Mouse (Mus musculus) heart, embryonic 11.5 days (tissue): Measurements from ENCODE around the gene Mrps24. TPM values are rescaled to one million over a fixed set of nuclear protein-coding genes. Genes with fewer than 3 reads are reported as not detected.

Experiments used
- ATAC-seq: fragments of 200-750 bp; cut with Nextera tagmentation; replicated peaks from 2 replicates; pipeline ENCODE4 v1.8.0; 2017; ENCODE audit warnings: moderate library complexity; ENCODE audit not compliant: insufficient number of reproducible peaks, low FRiP score, low TSS enrichment
- H3K27ac ChIP-seq: fragments of 300-500 bp; sonication (generic); 2 replicates; pipeline ENCODE4 v1.5.1; 2014; ENCODE audit warnings: mild to moderate bottlenecking, low read depth, low read length
- H3K27me3 ChIP-seq: fragments of 300-500 bp; sonication (generic); 2 replicates; pipeline ENCODE4 v1.6.1; 2014; ENCODE audit warnings: mild to moderate bottlenecking, low read length, mixed read lengths; ENCODE audit not compliant: control insufficient read depth, insufficient read depth
- H3K36me3 ChIP-seq: fragments of 300-500 bp; sonication (generic); 2 replicates; pipeline ENCODE4 v1.6.1; 2014; ENCODE audit warnings: mild to moderate bottlenecking, low read length, moderate library complexity, mixed read lengths; ENCODE audit not compliant: control insufficient read depth, insufficient read depth
- H3K4me1 ChIP-seq: fragments of 300-500 bp; sonication (generic); 2 replicates; pipeline ENCODE4 v1.6.1; 2014; ENCODE audit warnings: low read length; ENCODE audit not compliant: control insufficient read depth, insufficient read depth
- H3K4me2 ChIP-seq: fragments of 300-500 bp; sonication (generic); 2 replicates; pipeline ENCODE4 v1.6.1; 2014; ENCODE audit warnings: mild to moderate bottlenecking, moderate library complexity
- H3K4me3 ChIP-seq: fragments of 300-500 bp; sonication (generic); 2 replicates; pipeline ENCODE4 v1.5.1; 2014; ENCODE audit warnings: low read depth, low read length
- H3K9ac ChIP-seq: fragments of 300-500 bp; sonication (generic); 2 replicates; pipeline ENCODE4 v1.6.1; 2014; ENCODE audit warnings: mild to moderate bottlenecking, low read depth, low read length, moderate library complexity
- H3K9me3 ChIP-seq: fragments of 300-500 bp; sonication (generic); replicated peaks from 2 replicates; pipeline ENCODE4 v1.6.1; 2016; ENCODE audit warnings: low read length; ENCODE audit not compliant: control insufficient read depth
- WGBS: fragments of 180-500 bp; shearing (Covaris S2); extraction: QIAGEN DNeasy Blood & Tissue Kit; methylation state at CpG from one replicate; pipeline ENCODE4 v1.1.7; 2014; ENCODE audit not compliant: insufficient replicate concordance; 5-methylcytosine and 5-hydroxymethylcytosine counted together
- polyA plus RNA-seq: library from polyadenylated mRNA; unstranded; fragments of >200 nt; fragmentation: Nextera tagmentation; extraction: Ambion mirVana; gene quantifications from 2 replicates; pipeline ENCODE4 v1.2.1, GENCODE M21; 2014

Gene Mrps24
- polyA plus RNA-seq, 1 experiment from 2014 or later, result 184 TPM

DNA sequence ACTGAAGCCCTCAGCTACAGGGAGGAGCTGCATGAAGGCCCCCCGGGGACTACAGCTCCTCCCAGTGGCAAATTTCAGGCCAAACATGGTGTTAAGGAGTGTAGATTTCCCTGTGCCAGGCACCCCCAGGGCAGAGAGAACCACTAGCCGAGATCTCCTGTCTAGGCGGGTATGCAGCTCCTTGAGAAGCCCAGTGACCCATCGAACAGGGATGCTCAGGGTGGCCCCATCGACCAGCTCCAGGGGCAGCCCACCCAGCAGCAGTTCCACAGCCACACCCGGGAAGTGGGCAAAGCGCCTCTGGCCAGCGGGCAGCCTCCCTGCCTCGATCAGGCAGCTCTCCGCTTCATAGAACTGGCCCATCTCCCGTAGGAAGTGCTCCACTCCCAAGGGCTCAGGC is 766 bp upstream of the Mrps24 start:
- no peaks in the 10 kb centered on the region for H3K9me3 ChIP-seq
- no peak for ATAC-seq
- no peak overlapping the region for H3K9ac ChIP-seq
- 85% methylated on average over 11 of the region's 11 CpGs for WGBS
- H3K4me3 ChIP-seq, result no peak overlapping the region
- H3K27ac ChIP-seq, result no peak overlapping the region
- H3K36me3 ChIP-seq, result peaks cover 33% of the 10 kb centered on the region
- no peak overlapping the region for H3K4me2 ChIP-seq
- H3K27me3 ChIP-seq, result no peaks in the 10 kb centered on the region
- H3K4me1 ChIP-seq, result no peaks in the 10 kb centered on the region

GRCm38 (mm10) chr11:5715179-5715578 is 301 bp downstream of the Mrps24 start:
- H3K36me3 ChIP-seq, result peaks cover 33% of the 10 kb centered on the region
- WGBS, result 80% methylated on average over 9 of the region's 9 CpGs

GRCm38 (mm10) chr11:5707530-5708353 is 7.7 kb downstream of the Mrps24 start:
- Histone ChIP-seq H3K36me3 (peaks cover 8% of the 10 kb centered on the region), H3K27ac (peak overlapping the region; percentile 71), H3K9ac (peak overlapping the region; percentile 95), H3K27me3 (no peaks in the 10 kb centered on the region), H3K4me1 (peaks cover 8% of the 10 kb centered on the region), H3K4me2 (peak overlapping the region; percentile 82), H3K9me3 (no peaks in the 10 kb centered on the region), H3K4me3 (peak overlapping the region; percentile 98)
- 19% methylated on average over 45 of the region's 50 CpGs for WGBS
- peak; percentile 91 for ATAC-seq

More at GRCm38 (mm10) chr11:5715179-5715578, 301 bp downstream of the Mrps24 start:
- Histone ChIP-seq H3K9ac (no peak overlapping the region), H3K9me3 (no peaks in the 10 kb centered on the region), H3K27ac (no peak overlapping the region), H3K27me3 (no peaks in the 10 kb centered on the region), H3K4me1 (no peaks in the 10 kb centered on the region), H3K4me2 (no peak overlapping the region), H3K4me3 (no peak overlapping the region)
- ATAC-seq, result no peak

DNA sequence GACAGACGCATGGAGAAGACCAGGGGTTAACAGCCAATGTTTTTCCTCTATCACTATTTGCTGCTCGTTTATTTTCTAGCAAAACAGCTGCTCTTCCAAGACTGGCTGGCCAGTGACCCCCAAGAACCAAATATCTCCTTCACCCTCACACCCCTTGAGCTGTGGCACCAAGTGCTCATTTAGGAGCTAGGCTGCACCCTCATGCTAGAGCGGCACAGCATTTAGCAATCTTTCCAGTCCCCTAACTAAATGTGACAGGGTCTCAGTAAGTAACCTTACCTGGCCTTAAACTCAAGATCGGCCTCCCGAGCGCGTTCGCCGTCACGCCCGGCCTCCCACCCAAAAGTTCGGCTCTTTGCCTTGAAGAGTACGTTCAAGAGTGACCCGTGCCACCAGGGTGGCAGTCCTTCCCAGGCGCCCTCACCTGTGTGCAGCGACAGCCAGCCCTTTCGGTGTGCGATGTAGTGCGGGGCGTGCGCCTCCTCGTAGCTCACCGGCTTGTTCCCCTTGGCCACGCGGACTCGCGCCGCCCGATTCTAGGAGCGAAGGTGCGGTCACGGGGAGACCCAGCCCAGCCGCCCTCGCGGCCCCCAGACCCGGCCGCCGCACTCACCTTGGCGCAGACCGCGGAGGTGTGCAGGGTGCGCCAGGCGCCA is 8.5 kb downstream of the Mrps24 start:
- H3K4me3 ChIP-seq, result peak overlapping the region; percentile 98
- WGBS, result 1% methylated on average over 43 of the region's 43 CpGs
- ATAC-seq, result peak; percentile 63

DNA sequence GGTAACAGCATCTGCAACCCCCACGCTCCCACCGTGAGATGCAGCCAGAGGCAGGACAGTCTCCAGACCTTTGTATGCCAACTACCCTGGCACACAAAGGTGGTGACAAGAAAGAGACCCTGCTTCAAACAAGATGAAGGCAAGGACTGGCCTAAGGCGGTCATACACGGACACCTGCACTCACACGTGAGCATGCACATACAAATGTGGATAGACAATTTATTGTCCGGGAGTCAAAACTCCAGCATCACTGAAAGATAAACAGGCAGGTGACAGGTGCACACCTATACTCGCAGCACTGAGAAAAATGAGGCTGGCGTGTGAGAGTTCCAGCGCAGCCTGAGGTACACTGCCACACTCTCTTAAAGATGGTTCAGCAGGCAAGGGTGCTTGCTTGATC is 9.5 kb downstream of the Mrps24 start:
- Histone ChIP-seq H3K36me3 (peaks cover 8% of the 10 kb centered on the region), H3K9me3 (no peaks in the 10 kb centered on the region), H3K4me1 (peaks cover 8% of the 10 kb centered on the region), H3K27ac (no peak overlapping the region), H3K4me2 (peak overlapping the region; percentile 82), H3K27me3 (no peaks in the 10 kb centered on the region), H3K4me3 (peak overlapping the region; percentile 98; the same call in 1 of the 2 replicates), H3K9ac (no peak overlapping the region)
- WGBS, result 91% methylated on average over 9 of the region's 9 CpGs
- ATAC-seq, result no peak

More for the DNA sequence above, 8.5 kb downstream of the Mrps24 start:
- Histone ChIP-seq H3K9ac (peak overlapping the region; percentile 95), H3K4me1 (peaks cover 8% of the 10 kb centered on the region), H3K4me2 (peak overlapping the region; percentile 82), H3K9me3 (no peaks in the 10 kb centered on the region), H3K36me3 (peaks cover 8% of the 10 kb centered on the region), H3K27ac (peak overlapping the region; percentile 71), H3K27me3 (no peaks in the 10 kb centered on the region)

DNA sequence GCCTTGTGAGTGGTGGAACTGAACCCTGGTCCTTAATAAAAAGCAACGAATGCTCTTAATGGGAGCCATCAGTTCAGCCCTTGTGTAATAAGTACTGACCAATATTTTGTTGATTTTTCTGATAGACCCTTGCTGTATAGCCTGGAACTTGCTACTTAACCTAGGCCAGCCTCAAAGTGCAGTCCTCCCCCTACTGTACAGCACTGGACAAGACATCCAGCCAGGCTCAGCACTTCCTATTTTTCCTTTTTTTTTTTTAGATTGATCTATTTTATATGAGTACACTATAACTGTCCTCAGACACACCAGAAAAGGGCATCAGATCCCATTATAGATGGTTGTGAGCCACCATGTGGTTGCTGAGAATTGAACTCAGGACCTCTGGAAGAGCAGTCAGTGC is 12.1 kb downstream of the Mrps24 start:
- Histone ChIP-seq H3K27me3 (no peaks in the 10 kb centered on the region), H3K36me3 (peaks cover 8% of the 10 kb centered on the region), H3K9me3 (no peaks in the 10 kb centered on the region), H3K4me2 (no peak overlapping the region), H3K4me3 (no peak overlapping the region), H3K27ac (no peak overlapping the region), H3K4me1 (peaks cover 8% of the 10 kb centered on the region), H3K9ac (no peak overlapping the region)
- no peak for ATAC-seq
- WGBS, result 91% methylated on average over 1 of the region's 1 CpGs

GRCm38 (mm10) chr11:5702957-5703332 is 12.5 kb downstream of the Mrps24 start:
- Histone ChIP-seq H3K4me3 (no peak overlapping the region), H3K27me3 (no peaks in the 10 kb centered on the region), H3K27ac (no peak overlapping the region), H3K36me3 (peaks cover 8% of the 10 kb centered on the region), H3K9me3 (no peaks in the 10 kb centered on the region), H3K4me1 (peaks cover 8% of the 10 kb centered on the region), H3K9ac (no peak overlapping the region), H3K4me2 (no peak overlapping the region)
- ATAC-seq, result no peak
- 90% methylated on average over 6 of the region's 6 CpGs for WGBS

GRCm38 (mm10) chr11:5702271-5702956 is 13.1 kb downstream of the Mrps24 start:
- no peaks in the 10 kb centered on the region for H3K9me3 ChIP-seq
- H3K27ac ChIP-seq, result no peak overlapping the region
- peaks cover 8% of the 10 kb centered on the region for H3K36me3 ChIP-seq
- 61% methylated on average over 5 of the region's 5 CpGs for WGBS
- ATAC-seq, result no peak
- H3K4me2 ChIP-seq, result no peak overlapping the region
- H3K9ac ChIP-seq, result no peak overlapping the region
- H3K27me3 ChIP-seq, result no peaks in the 10 kb centered on the region
- no peak overlapping the region for H3K4me3 ChIP-seq
- H3K4me1 ChIP-seq, result peaks cover 8% of the 10 kb centered on the region
